Mouse (Mus musculus) induced T-regulatory cell, adult 2 months (primary cell): Measurements from ENCODE around the gene Pacs1.

ENCODE experiments used
- DNase-seq: peaks from one replicate; pipeline ENCODE4 v3.0.0-alpha.2; 2012; ENCODE audit warnings: low read depth

Pacs1 gene

DNA sequence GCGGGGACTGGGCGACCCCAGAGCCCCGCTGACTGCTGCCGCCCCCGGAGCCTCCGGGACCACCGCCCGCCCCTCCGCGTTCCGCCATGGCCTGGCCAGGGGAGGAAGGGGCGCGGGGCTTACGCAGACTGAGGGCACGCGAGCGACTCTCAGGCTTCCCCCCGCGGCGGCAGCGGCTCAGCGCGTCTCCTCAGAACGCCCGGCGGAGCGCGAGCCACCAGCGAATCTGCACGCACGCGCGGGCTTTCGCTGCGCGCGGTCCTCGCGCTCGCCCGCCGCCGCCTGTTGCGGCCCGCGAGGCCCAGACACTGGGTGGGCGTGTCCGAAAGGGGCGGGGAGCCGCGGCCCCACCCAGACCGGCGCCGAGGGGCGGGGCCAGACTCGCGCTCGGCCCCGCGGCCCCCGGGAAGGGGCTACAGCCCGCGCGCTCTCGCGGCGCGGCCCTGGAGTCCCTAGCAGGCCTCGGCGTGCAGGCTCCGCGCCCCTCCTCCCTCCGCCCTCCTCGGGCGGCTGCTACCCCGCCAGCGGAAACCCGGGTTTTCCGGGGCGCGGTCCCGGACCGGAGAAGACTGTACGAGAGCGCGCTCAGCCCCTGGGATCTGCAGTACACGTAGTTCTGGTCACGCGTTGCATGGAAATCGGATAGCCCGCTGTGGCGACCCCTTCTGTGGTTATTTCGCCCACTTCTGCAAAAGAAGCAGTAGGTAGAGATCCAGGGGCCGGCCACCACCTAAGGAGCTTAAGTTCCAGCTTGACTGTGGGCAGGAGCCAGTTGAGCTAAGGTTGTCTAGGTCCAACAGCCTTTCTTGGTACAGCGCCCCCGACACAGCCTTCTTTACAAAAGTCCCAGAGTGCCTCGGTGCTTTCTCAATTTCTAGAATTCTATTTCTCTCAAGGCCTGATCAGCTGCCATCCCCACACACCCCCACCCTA, at the start of gene Pacs1:
TSS of gene Pacs1 (minus strand) at position 319 of the 933 bp plus-strand sequence.
- peak; percentile 94 for DNase-seq

GRCm38 (mm10) chr19:5313189-5313588, 40.3 kb upstream of the Pacs1 start:
- DNase-seq: no peak

- DNase-seq: peak; percentile 54
These were observed 36.1 kb upstream of the Pacs1 start for GRCm38 (mm10) chr19:5309025-5309424.

DNA sequence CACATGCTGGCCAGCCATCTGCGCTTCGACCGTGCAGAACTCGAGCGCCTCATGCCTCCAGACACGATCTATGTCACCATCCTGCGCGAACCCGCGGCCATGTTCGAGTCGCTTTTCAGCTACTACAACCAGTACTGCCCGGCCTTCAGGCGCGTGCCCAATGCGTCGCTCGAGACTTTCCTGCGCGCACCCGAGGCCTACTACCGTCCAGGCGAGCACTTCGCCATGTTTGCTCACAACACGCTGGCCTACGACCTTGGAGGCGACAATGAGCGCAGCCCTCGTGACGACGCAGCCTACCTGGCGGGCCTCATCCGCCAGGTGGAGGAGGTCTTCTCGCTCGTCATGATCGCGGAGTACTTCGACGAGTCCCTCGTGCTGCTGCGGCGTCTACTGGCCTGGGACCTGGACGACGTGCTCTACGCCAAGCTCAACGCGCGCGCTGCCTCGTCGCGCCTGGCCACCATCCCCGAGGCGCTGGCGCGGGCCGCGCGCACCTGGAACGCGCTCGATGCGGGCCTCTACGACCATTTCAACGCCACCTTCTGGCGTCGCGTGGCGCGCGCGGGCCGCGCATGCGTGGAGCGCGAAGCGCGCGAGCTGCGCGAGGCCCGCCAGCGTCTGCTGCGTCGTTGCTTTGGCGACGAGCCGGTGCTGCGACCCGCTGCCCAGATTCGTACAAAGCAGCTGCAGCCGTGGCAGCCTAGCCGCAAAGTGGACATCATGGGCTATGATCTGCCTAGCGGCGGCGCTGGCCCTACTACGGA, 34.2 kb upstream of the Pacs1 start:
- peak; percentile 50 for DNase-seq

GRCm38 (mm10) chr19:5306279-5306678, 33.4 kb upstream of the Pacs1 start:
- DNase-seq: peak; percentile 31

- DNase-seq: peak; percentile 87
These were observed 29.5 kb upstream of the Pacs1 start for GRCm38 (mm10) chr19:5302455-5302854.

GRCm38 (mm10) chr19:5300588-5300987, 27.7 kb upstream of the Pacs1 start:
- DNase-seq: no peak

DNA sequence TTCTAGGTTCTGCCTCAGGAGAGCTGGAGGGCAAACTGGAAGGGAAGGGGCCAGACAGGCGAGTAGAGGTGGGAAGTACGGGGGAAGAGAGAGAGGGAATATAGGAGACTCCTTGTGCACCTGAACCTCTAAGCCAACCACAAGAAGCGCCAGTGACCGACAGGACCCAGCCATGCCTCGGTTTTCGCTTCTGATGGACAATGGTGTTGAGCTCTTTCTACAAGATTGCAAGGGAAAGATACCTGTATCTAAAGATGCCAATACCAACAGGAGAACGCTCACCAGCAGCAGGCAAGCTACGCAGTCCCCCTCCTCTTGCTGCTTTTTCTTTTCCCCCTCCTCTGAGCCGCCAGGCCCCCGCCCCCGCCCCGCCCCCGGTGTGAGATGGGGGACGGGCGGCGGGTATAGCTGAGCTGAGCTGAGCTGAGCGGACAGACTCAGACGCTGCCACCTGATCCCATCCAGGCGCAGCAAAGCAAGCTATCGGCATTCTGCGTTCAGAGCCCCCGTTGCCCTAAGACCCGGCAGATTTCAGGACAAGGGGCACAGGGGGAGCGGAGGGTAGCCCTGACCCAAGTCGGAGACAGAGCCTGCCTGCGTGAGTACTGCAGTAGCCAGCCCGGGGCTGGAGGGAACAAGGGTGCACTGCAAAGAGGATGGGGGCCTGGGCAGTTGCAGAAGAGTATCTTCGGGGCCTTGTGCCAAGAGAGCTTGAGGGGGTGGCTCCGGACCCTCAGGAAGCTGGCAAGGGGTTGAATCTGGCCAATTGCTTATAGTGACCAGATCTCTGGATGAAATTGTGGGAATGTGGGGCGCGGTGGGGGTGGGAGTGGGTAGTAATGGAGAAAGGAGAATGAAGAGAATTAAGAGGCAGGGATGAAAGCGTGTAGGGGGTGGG, 25.2 kb upstream of the Pacs1 start, which contains the start of gene Gal3st3:
TSS of gene Gal3st3 (plus strand) at position 429 of the 898 bp plus-strand sequence.
- no peak for DNase-seq

DNA sequence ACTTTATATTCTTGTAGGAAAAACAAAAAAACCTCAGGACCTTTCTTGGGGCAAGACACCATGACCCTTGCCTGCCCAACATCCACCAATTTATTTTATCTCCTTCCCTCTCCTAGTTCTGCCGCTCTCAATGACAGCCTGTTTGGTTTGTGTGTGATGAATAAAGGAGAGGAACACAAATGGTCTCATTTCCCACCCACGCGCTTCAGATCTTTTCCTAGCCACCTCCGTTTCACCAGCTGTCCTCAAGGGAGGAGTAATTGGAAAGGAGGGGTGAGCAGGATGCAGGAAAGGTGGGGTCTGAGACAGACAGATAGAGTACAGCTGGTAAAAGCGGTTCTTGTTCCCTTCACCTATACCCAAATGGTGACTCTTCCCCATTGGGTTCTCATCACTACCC, 23.7 kb upstream of the Pacs1 start:
- no peak for DNase-seq

- no peak for DNase-seq
These were observed 22.8 kb upstream of the Pacs1 start for GRCm38 (mm10) chr19:5295736-5296075.

DNA sequence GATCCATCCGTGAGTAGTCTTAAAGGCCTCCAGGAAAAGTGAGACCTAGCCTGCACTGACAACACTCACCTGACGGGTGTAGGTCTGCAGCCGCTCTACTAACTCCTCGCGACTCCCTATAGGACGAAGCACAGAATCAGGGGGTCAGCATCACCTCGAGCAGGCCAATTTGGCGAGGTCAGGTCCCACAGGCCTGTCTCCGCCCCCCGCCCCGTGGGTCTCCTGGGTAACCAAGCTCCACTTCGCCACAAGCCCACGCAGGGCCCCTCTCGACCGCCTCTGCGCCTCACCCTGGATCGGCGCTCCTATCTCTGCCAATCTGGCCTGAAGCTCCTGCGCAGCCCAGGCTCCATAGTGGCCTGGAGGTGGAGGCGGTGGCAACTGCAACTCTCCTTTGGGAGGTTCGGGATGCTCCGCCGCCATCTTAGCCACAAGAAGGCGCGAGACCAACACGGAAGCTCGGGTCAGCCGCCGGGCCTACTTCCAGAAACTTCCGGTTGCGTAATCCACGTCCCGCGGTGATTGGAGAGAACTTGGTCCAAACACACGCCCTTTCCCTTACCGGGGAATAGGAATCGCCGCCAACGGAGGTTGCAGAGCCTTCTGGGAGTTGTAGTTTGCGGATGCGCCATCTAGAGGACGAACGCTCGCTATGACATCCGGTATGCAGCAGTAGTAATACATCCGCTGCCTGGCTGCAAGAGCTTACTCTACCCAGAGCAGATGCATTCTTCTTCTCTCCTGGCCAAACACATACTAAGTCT, 22.2 kb upstream of the Pacs1 start, which contains the start of gene Sf3b2:
TSS of gene Sf3b2 (minus strand) at position 484 of the 764 bp plus-strand sequence.
- peak; percentile 100 for DNase-seq

- DNase-seq: no peak
These were observed 5.5 kb upstream of the Pacs1 start for GRCm38 (mm10) chr19:5278381-5278780.

GRCm38 (mm10) chr19:5277140-5277539, 4.2 kb upstream of the Pacs1 start:
- DNase-seq: peak; percentile 62

DNA sequence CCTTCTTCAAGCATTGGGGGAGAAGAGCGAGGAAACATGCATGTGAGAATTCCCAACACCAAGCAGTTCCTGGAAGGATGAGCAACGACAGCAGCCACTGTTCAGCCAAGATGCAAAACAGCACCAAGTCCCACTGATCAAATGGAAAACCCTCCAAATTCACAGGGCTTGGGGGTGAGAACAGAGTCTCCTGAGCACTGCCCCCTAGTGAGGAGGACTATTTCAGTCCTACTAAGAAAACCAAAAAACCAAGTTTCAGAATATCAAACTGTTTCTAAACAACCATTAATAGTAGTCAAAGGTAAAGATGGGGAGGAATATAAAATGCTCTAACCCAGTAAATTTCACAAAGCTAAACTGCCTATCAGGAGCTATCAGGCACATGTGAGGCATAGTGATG, 3.6 kb upstream of the Pacs1 start:
- peak; percentile 42 for DNase-seq

DNA sequence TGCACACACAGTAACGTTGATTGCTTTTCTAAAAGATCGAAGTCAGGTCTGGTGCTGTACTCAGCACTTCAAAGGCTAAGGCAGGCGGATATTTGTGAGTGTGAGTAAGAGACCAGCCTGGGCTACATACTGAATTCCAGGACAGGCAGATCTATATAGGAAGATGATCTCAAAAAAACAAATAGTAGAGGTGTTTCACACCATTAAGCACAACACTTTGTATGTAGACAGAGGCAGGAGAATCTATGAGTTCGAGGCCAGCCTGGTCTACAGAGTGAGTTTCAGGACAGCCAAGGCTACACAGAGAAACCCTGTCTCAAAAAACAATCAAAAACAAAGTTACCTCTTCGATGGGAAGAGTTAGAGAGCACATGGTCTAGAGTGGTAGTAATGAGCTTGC, 2.8 kb upstream of the Pacs1 start:
- DNase-seq: no peak

GRCm38 (mm10) chr19:5274641-5275040, 1.7 kb upstream of the Pacs1 start:
- no peak for DNase-seq

GRCm38 (mm10) chr19:5273916-5274315, 997 bp upstream of the Pacs1 start:
- peak; percentile 58 for DNase-seq

DNA sequence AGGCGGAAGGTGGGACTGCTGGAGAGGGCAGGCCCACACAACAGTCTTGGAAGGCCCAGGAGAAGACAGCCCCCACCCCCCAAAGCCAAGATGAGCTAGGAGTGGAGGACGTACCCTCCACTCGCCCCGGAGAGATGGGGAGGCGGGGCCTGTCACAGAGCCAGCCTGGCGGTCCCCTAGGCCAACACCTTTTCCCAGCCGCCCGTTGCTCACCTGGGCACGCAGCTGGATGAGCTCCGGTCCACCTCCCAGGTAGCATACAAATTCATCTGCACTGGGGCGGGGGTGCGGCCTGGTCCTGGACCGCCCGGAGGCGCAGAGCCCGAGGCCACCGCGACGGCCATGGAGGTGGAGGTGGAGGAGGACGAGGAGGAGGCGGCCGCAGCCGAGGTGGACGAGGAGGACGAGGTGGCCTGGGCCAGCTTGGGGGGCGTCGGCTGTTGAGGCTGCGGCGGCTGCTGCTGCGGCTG, 558 bp downstream of the Pacs1 start:
- DNase-seq: peak; percentile 61

DNA sequence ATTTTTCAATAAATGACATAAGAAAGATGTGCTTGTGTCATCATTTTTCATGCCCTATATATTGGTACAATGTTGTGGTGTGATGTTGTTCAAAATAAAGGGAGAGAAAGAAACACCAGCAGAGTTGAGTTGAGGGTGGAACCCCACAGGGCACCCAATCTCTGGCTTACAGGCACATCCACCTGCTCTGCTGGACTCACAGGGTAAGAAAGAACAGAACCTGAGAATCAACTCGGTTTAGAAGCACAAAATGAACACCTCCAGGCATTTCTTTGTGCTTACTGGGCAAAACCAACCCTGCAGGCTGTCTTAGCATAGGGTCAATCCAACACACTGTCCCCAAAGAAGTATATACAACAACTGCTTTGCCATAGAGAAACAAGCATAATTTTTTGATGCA, 1.5 kb downstream of the Pacs1 start:
- DNase-seq: no peak

DNA sequence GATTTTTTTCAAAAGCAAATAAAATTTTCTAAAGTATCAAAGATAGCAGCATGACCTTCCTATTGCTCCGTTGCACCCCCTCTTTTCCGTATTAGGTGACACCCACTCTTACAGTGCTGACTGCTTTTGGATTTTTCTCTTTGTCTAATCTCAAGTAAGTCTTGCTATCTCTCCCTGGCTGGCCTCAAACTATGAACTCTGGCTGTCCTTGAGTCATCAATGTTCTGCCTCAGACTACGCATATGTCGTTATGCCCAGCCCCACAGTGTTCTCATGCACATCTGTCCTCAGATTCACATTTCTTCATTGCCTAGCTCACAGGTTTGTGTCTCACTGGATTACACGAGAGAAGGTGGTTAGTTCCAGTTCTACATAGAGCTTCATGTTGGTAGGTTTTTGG, 3.5 kb downstream of the Pacs1 start:
- DNase-seq: no peak

DNA sequence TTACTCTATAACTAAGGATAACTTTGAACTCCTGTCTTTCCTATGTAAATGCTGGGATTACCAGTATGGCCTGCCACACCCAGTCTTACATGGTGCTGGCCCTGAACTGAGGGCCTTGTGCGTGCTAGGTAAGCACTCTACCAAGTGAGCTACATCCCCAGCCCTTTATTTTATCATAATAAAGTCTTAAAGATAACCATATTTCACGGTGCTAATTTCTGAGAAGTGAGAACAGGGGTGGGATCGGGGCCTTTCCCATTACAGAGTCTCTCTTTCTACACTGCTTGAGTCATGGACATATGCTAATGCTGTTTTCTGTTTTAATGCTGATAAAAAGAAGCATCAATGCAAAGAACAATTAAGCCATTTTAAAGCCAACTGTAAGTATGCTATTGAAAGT, 4.0 kb downstream of the Pacs1 start:
- no peak for DNase-seq
